Mouse (Mus musculus): ENCODE results near the gene Cacnb4.

- no peak for TF ChIP-seq CTCF (IDR thresholded peaks at IDR 0.05; ENCODE audit: low read depth, low read length)
- no peak for TF ChIP-seq POLR2A (IDR thresholded peaks at IDR 0.05; ENCODE audit: borderline replicate concordance, low read depth, low read length)
Observed at GRCm38 (mm10) chr2:52561137-52561536, 115.5 kb downstream of the Cacnb4 start.

All from bone marrow macrophage, adult 2 months (primary cell).